Mouse (Mus musculus) liver, postnatal 0 days (tissue): Measurements from ENCODE around the gene Tgfbr1. TPM values are rescaled to one million over a fixed set of nuclear protein-coding genes. Genes with fewer than 3 reads are reported as not detected.
"Not testable (repeated sequence)": the region's sequence is repeated elsewhere in the genome, so short reads cannot be mapped to it uniquely, and the experiment has no call there.

ENCODE experiments used
- ATAC-seq: fragments of 200-750 bp; cut with Nextera tagmentation; 2 replicates; pipeline ENCODE4 v1.8.0; 2017; ENCODE audit warnings: mild to moderate bottlenecking, moderate library complexity
- DNase-seq: peaks from one replicate; pipeline ENCODE4 v3.0.0-alpha.2; 2016
- H3K27ac ChIP-seq: fragments of 300-500 bp; sonication (generic); 2 replicates; pipeline ENCODE4 v1.5.1; 2014; ENCODE audit warnings: antibody characterized with exemption, moderate library complexity, mild to moderate bottlenecking, low read depth
- H3K27me3 ChIP-seq: fragments of 300-500 bp; sonication (generic); 2 replicates; pipeline ENCODE4 v1.6.1; 2014; ENCODE audit warnings: low read length, control low read depth, mixed read lengths; ENCODE audit not compliant: insufficient read depth
- H3K36me3 ChIP-seq: fragments of 300-500 bp; sonication (generic); replicated peaks from 2 replicates; pipeline ENCODE4 v1.6.1; 2014; ENCODE audit warnings: mild to moderate bottlenecking, control low read depth, low read length, moderate library complexity, mixed read lengths; ENCODE audit not compliant: insufficient read depth
- H3K4me1 ChIP-seq: fragments of 300-500 bp; sonication (generic); 2 replicates; pipeline ENCODE4 v1.6.1; 2014; ENCODE audit warnings: antibody characterized with exemption, mild to moderate bottlenecking, control low read depth; ENCODE audit not compliant: insufficient read depth
- H3K4me2 ChIP-seq: fragments of 300-500 bp; sonication (generic); 2 replicates; pipeline ENCODE4 v1.6.1; 2014; ENCODE audit warnings: low read depth, mild to moderate bottlenecking, low read length, moderate library complexity, mixed read lengths
- H3K4me3 ChIP-seq: fragments of 300-500 bp; sonication (generic); 2 replicates; pipeline ENCODE4 v1.5.1; 2014; ENCODE audit warnings: low read depth, low read length
- H3K9ac ChIP-seq: fragments of 300-500 bp; sonication (generic); replicated peaks from 2 replicates; pipeline ENCODE4 v1.6.1; 2014; ENCODE audit warnings: mild to moderate bottlenecking, moderate library complexity
- H3K9me3 ChIP-seq: fragments of 300-500 bp; sonication (generic); 2 replicates; pipeline ENCODE4 v1.6.1; 2016; ENCODE audit warnings: mild to moderate bottlenecking, control low read depth, low read length, mixed read lengths
- CTCF ChIP-seq: sonication (generic); IDR thresholded peaks from 2 replicates; pipeline ENCODE4 v1.5.1; 2016; ENCODE audit warnings: antibody characterized with exemption, low read depth
- EP300 ChIP-seq: IDR thresholded peaks from 2 replicates; pipeline ENCODE4 v1.6.1; 2016; ENCODE audit warnings: antibody characterized with exemption, low read depth, mild to moderate bottlenecking
- WGBS: fragments of 180-500 bp; shearing (Covaris S2); extraction: QIAGEN DNeasy Blood & Tissue Kit; methylation state at CpG from one replicate; pipeline ENCODE4 v1.1.7; 2014; ENCODE audit not compliant: insufficient replicate concordance; 5-methylcytosine and 5-hydroxymethylcytosine counted together
- polyA plus RNA-seq: library from polyadenylated mRNA; unstranded; fragments of >200 nt; fragmentation: Nextera tagmentation; extraction: Ambion mirVana; gene quantifications from 2 replicates; pipeline ENCODE4 v1.2.1, GENCODE M21; 2015

Tgfbr1 gene
- polyA plus RNA-seq, 1 experiment from 2014 or later, result 5.2 TPM

GRCm38 (mm10) chr4:47382426-47382825 lies 29.4 kb downstream of the Tgfbr1 start:
- TF ChIP-seq CTCF (no peak), EP300 (no peak)
- WGBS, result 30% methylated on average over 1 of the region's 1 CpGs
- ATAC-seq, result no peak

GRCm38 (mm10) chr4:47391926-47392325 lies 38.9 kb downstream of the Tgfbr1 start:
- H3K27ac ChIP-seq, H3K4me2 ChIP-seq: not testable (repeated sequence)

More at GRCm38 (mm10) chr4:47382426-47382825, 29.4 kb downstream of the Tgfbr1 start:
- Histone ChIP-seq H3K9me3 (no peaks in the 10 kb centered on the region; the same call in 1 of the 2 replicates), H3K4me1 (no peaks in the 10 kb centered on the region; the same call in 1 of the 2 replicates), H3K4me3 (no peak overlapping the region), H3K27me3 (no peaks in the 10 kb centered on the region), H3K4me2 (no peak overlapping the region), H3K9ac (no peak overlapping the region), H3K36me3 (no peaks in the 10 kb centered on the region), H3K27ac (no peak overlapping the region)
- no peak for DNase-seq

GRCm38 (mm10) chr4:47396251-47396650 lies 43.2 kb downstream of the Tgfbr1 start:
- ATAC-seq (no peak), DNase-seq (no peak)
- H3K36me3 ChIP-seq, result peaks cover 14% of the 10 kb centered on the region
- 87% methylated on average over 7 of the region's 7 CpGs for WGBS
- H3K4me1 ChIP-seq, result peaks cover 2% of the 10 kb centered on the region; the same call in 1 of the 2 replicates
- H3K9ac ChIP-seq, result no peak overlapping the region
- no peak overlapping the region for H3K4me2 ChIP-seq
- no peak overlapping the region for H3K27ac ChIP-seq
- no peaks in the 10 kb centered on the region for H3K9me3 ChIP-seq
- TF ChIP-seq CTCF (no peak), EP300 (no peak)
- no peak overlapping the region for H3K4me3 ChIP-seq
- H3K27me3 ChIP-seq, result no peaks in the 10 kb centered on the region

More at GRCm38 (mm10) chr4:47391926-47392325, 38.9 kb downstream of the Tgfbr1 start:
- H3K4me1 ChIP-seq, H3K36me3 ChIP-seq, H3K9me3 ChIP-seq, ATAC-seq, H3K9ac ChIP-seq, DNase-seq, H3K4me3 ChIP-seq, H3K27me3 ChIP-seq: not testable (repeated sequence)
- 79% methylated on average over 2 of the region's 2 CpGs for WGBS

- Histone ChIP-seq H3K4me2 (no peak overlapping the region), H3K27me3 (no peaks in the 10 kb centered on the region), H3K27ac (no peak overlapping the region), H3K9me3 (no peaks in the 10 kb centered on the region), H3K9ac (no peak overlapping the region), H3K4me3 (no peak overlapping the region), H3K36me3 (peaks cover 14% of the 10 kb centered on the region), H3K4me1 (peaks cover 2% of the 10 kb centered on the region; the same call in 1 of the 2 replicates)
- DNase-seq (no peak), ATAC-seq (no peak)
- 71% methylated on average over 6 of the region's 6 CpGs for WGBS
- no peak for TF ChIP-seq CTCF
Measured at GRCm38 (mm10) chr4:47397951-47398687, 45.1 kb downstream of the Tgfbr1 start.

- Histone ChIP-seq H3K27ac (no peak overlapping the region), H3K4me3 (no peak overlapping the region), H3K36me3 (peaks cover 17% of the 10 kb centered on the region), H3K4me1 (peaks cover 2% of the 10 kb centered on the region; the same call in 1 of the 2 replicates), H3K9me3 (no peaks in the 10 kb centered on the region), H3K27me3 (no peaks in the 10 kb centered on the region), H3K9ac (no peak overlapping the region), H3K4me2 (no peak overlapping the region)
- no peak for DNase-seq
- no peak for ATAC-seq
- TF ChIP-seq EP300 (no peak), CTCF (peak; percentile 86)
Measured at GRCm38 (mm10) chr4:47399824-47400223, 46.8 kb downstream of the Tgfbr1 start.

GRCm38 (mm10) chr4:47400314-47400713 lies 47.3 kb downstream of the Tgfbr1 start:
- H3K4me1 ChIP-seq, result peaks cover 2% of the 10 kb centered on the region; the same call in 1 of the 2 replicates
- H3K4me3 ChIP-seq, result no peak overlapping the region
- ATAC-seq, result no peak
- H3K9ac ChIP-seq, result no peak overlapping the region
- H3K4me2 ChIP-seq, result no peak overlapping the region
- DNase-seq, result no peak
- peaks cover 17% of the 10 kb centered on the region for H3K36me3 ChIP-seq
- no peaks in the 10 kb centered on the region for H3K9me3 ChIP-seq
- no peaks in the 10 kb centered on the region for H3K27me3 ChIP-seq
- no peak overlapping the region for H3K27ac ChIP-seq
- 42% methylated on average over 4 of the region's 4 CpGs for WGBS
- no peak for TF ChIP-seq EP300
- no peak for TF ChIP-seq CTCF

GRCm38 (mm10) chr4:47402200-47402599 lies 49.2 kb downstream of the Tgfbr1 start:
- DNase-seq, result no peak
- Histone ChIP-seq H3K27ac (no peak overlapping the region), H3K4me1 (peaks cover 2% of the 10 kb centered on the region; the same call in 1 of the 2 replicates), H3K4me3 (no peak overlapping the region), H3K36me3 (peaks cover 17% of the 10 kb centered on the region), H3K4me2 (no peak overlapping the region), H3K27me3 (no peaks in the 10 kb centered on the region), H3K9me3 (no peaks in the 10 kb centered on the region), H3K9ac (no peak overlapping the region)
- no peak for TF ChIP-seq CTCF
- ATAC-seq, result no peak
